Mouse (Mus musculus): Measurements from ENCODE around the gene Tbr1. TPM values are rescaled to one million over a fixed set of nuclear protein-coding genes. Genes with fewer than 3 reads are reported as not detected.

The Tbr1 gene
- polyA plus RNA-seq (2021; fragmentation: Nextera tagmentation), result 9.4 and 28.0 TPM in 2 replicates
- long read RNA-seq, experiment 1, transcript Tbr1-201 (6 exons, 3,977 nt), result major isoform, 14 of 42 reads
- long read RNA-seq, experiment 1, partial matches to known transcripts, result 25 of 42 reads
- long read RNA-seq, experiment 1, other reads (novel, unspliced or antisense), result 1 of 42 reads
- long read RNA-seq, experiment 2, partial matches to known transcripts, result 3 of 30 reads
- long read RNA-seq, experiment 2, other reads (novel, unspliced or antisense), result 27 of 30 reads

DNA sequence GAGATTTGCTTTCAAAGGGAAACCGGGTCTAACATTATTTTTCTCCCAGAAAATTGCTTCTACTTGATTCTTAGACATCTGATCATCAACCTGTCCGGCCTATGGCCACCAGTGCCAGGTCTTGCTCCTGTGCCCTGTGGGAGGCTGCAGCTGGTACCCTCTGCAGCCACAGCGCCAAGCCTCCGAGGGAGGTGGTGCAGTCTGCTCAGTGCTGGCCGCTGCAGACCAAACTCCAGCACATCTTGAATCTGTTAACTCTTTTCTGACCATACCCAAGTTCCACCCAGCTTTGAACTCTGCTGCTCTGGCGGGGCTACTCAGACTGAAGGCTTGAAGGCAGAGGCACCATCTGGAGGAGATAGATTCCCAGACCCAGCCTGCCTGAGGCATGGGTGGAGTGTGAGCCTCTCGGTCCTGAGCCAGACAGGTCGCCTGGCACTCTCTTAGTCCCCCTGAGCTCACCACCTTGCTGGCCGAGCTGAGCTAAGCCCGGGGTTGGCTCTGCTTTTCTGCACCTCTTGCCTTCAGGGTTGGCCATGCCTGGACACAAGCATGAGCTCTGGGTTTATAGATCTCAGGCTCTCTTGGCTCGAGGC, at the start of gene Tbr1:
TSS of gene Tbr1 (plus strand) at position 275 of the 596 bp plus-strand sequence.

Other genes starting within 250 kb of the Tbr1 start
- gene Tank, start 224.3 kb upstream of the Tbr1 start, polyA plus RNA-seq (2021; fragmentation: Nextera tagmentation), result 19.2 and 23.7 TPM in 2 replicates
- 158 and 199 TPM in 2 replicates for gene Psmd14, start 91.2 kb upstream of the Tbr1 start, polyA plus RNA-seq (2021; fragmentation: Nextera tagmentation)
- 35.5 and 37.1 TPM in 2 replicates for gene Slc4a10, start 243.5 kb downstream of the Tbr1 start, polyA plus RNA-seq (2021; fragmentation: Nextera tagmentation)